16 mouse cellular contexts compared by ENCODE assay signal in the genomic region with DNA sequence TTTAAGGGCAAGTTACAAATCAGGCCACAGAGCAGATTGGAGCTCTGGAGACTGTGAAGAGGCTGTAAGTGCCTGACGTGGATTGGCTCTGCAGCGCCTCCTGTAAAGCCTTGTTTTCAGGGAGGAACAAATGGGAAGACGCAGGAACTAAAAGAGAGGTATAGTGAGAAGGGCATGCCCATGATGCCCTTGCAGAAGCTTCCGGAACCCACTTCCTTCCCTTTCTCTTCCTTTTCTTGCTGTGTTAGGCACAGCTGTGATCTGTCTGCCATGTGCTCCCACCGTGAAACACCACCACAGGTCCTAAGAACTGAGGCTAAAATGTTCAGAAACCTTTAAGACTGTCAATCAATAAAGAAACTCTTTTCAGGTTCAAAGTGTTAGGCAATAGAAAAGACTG.
DNase-seq lines count a peak whose midpoint lies in the region; ATAC-seq and TF ChIP-seq lines count a peak whose summit lies in the region.
"Had no signal": no experiment of that assay in that cellular context is flagged by ENCODE, and none has a peak within 500 bp of the region (broad histone marks: within the 10 kb centered on the region; RNA-seq: fewer than 3 reads in every experiment).

No protein-coding gene starts in this region.

- no peak overlapping the region for H3K4me2 ChIP-seq in heart, embryonic 15.5 days
- no peak overlapping the region for H3K4me2 ChIP-seq in stomach, postnatal 0 days (replicated peaks; ENCODE audit: low read depth)
- H3K4me2 ChIP-seq: lung, embryonic 14.5 days had no signal

- ATAC-seq in heart, embryonic 15.5 days (replicated peaks; ENCODE audit: insufficient number of reproducible peaks, insufficient read depth, low FRiP score, low read depth): no peak
- peak; percentile 83 for ATAC-seq in granulocyte monocyte progenitor cell, adult 5-6 weeks (replicated peaks; ENCODE audit: poor library complexity, severe bottlenecking)
- ATAC-seq in stomach, postnatal 0 days (ENCODE audit: low FRiP score, low TSS enrichment): no peak
- no peak for ATAC-seq in erythroblast, adult 5-6 weeks (replicated peaks; ENCODE audit: low FRiP score, poor library complexity, severe bottlenecking)

- H3K4me1 ChIP-seq in heart, embryonic 15.5 days (replicated peaks): peaks cover 50% of the 10 kb centered on the region
- H3K4me1 ChIP-seq in heart, embryonic 10.5 days: peaks cover 41% of the 10 kb centered on the region
- H3K4me1 ChIP-seq in stomach, postnatal 0 days (replicated peaks; ENCODE audit: control insufficient read depth, insufficient read depth): no peaks in the 10 kb centered on the region; the same call in none of the 2 replicates

- H3K9ac ChIP-seq in heart, embryonic 15.5 days: no peak overlapping the region
- H3K9ac ChIP-seq in stomach, postnatal 0 days (ENCODE audit: low read length): no peak overlapping the region
- H3K9ac ChIP-seq: lung, embryonic 14.5 days had no signal

- no peaks in the 10 kb centered on the region for H3K9me3 ChIP-seq in heart, embryonic 15.5 days (replicated peaks)
- no peaks in the 10 kb centered on the region for H3K9me3 ChIP-seq in heart, embryonic 10.5 days
- no peaks in the 10 kb centered on the region for H3K9me3 ChIP-seq in stomach, postnatal 0 days (ENCODE audit: control insufficient read depth, low read length)
- H3K9me3 ChIP-seq: hindbrain, embryonic 10.5 days; midbrain, embryonic 10.5 days had no signal

- TF ChIP-seq CTCF in stomach, postnatal 0 days (IDR thresholded peaks at IDR 0.05; ENCODE audit: low read depth): no peak; the same call in 1 of the 2 replicates

- DNase-seq in heart, embryonic 10.5 days (ENCODE audit: low spot score): no peak
- peak; percentile 29 for DNase-seq in CD4-positive helper T cell, adult 2 months (ENCODE audit: low read depth, low spot score)
- DNase-seq in stomach, postnatal 0 days (ENCODE audit: low spot score): peak; percentile 11
- no peak for DNase-seq in kidney, postnatal 4 days
- no peak for DNase-seq in layer of hippocampus, adult 9-11 months
- DNase-seq: cerebellum, adult 2 months; embryo, embryonic 11 days; gastrocnemius, postnatal 25 days; kidney, adult 18-20 months; lung, embryonic 14.5 days; right cerebral cortex, postnatal 14 days had no signal

- 43% methylated on average over 5 of the region's 5 CpGs for WGBS in heart, embryonic 15.5 days
- WGBS in heart, embryonic 10.5 days: 62% methylated on average over 5 of the region's 5 CpGs
- WGBS in stomach, postnatal 0 days: 62% methylated on average over 5 of the region's 5 CpGs

- no peak overlapping the region for H3K4me3 ChIP-seq in heart, embryonic 15.5 days
- H3K4me3 ChIP-seq in heart, embryonic 10.5 days: no peak overlapping the region
- H3K4me3 ChIP-seq in stomach, postnatal 0 days (ENCODE audit: low read depth, low read length): no peak overlapping the region
- H3K4me3 ChIP-seq: hindbrain, embryonic 10.5 days; midbrain, embryonic 10.5 days had no signal

- no peaks in the 10 kb centered on the region for H3K36me3 ChIP-seq in heart, embryonic 15.5 days
- H3K36me3 ChIP-seq in heart, embryonic 10.5 days: 0 out of 2 replicates have a peak, but pooled peaks cover under 1% of the 10 kb centered on the region
- H3K36me3 ChIP-seq in stomach, postnatal 0 days (ENCODE audit: control insufficient read depth, insufficient read depth, low read length): no peaks in the 10 kb centered on the region

- TF ChIP-seq EP300 in stomach, postnatal 0 days (optimal IDR thresholded peaks at IDR 0.05): no peak

- H3K27me3 ChIP-seq in heart, embryonic 15.5 days: no peaks in the 10 kb centered on the region
- H3K27me3 ChIP-seq in heart, embryonic 10.5 days (ENCODE audit: insufficient read depth, poor library complexity, severe bottlenecking): no peaks in the 10 kb centered on the region
- no peaks in the 10 kb centered on the region for H3K27me3 ChIP-seq in stomach, postnatal 0 days (ENCODE audit: control insufficient read depth, insufficient read depth, low read length)

- 0 out of 2 replicates have a peak overlapping the region, but pooled peaks have one; percentile 5 for H3K27ac ChIP-seq in heart, embryonic 15.5 days
- no peak overlapping the region for H3K27ac ChIP-seq in heart, embryonic 10.5 days
- H3K27ac ChIP-seq in stomach, postnatal 0 days (replicated peaks): no peak overlapping the region
- H3K27ac ChIP-seq: hindbrain, embryonic 10.5 days; midbrain, embryonic 10.5 days had no signal

Comparison
In these comparisons a context has a peak if more than half of its experiments do, and no peak if none do; other contexts are left out.
1. DNase-seq: peak in CD4-positive helper T cell, adult 2 months (single experiment) and stomach, postnatal 0 days (single experiment); none in heart, embryonic 10.5 days (single experiment), kidney, postnatal 4 days (0 of 2) and layer of hippocampus, adult 9-11 months (single experiment).